Mouse (Mus musculus) heart, postnatal 10 days (tissue): ENCODE data around the gene Smad6. TPM values are rescaled to one million over a fixed set of nuclear protein-coding genes. Genes with fewer than 3 reads are reported as not detected.

Experiments
- DNase-seq, 2 experiments: peaks; one replicate each; pipeline ENCODE4 v3.0.0; 2021
- intact Hi-C: fragments of 180-260 bp; cut with DNase I; formaldehyde crosslinking; loops from one replicate; pipeline ENCODE4 v1.15.1; 2025
- total RNA-seq, 2 experiments: library from RNA; stranded (reverse); gene quantifications; 2 replicates each; pipeline ENCODE4 v1.2.3; 2021

Smad6 gene
- total RNA-seq: 10 to 100 TPM; 16.1 to 19.4 TPM

DNA sequence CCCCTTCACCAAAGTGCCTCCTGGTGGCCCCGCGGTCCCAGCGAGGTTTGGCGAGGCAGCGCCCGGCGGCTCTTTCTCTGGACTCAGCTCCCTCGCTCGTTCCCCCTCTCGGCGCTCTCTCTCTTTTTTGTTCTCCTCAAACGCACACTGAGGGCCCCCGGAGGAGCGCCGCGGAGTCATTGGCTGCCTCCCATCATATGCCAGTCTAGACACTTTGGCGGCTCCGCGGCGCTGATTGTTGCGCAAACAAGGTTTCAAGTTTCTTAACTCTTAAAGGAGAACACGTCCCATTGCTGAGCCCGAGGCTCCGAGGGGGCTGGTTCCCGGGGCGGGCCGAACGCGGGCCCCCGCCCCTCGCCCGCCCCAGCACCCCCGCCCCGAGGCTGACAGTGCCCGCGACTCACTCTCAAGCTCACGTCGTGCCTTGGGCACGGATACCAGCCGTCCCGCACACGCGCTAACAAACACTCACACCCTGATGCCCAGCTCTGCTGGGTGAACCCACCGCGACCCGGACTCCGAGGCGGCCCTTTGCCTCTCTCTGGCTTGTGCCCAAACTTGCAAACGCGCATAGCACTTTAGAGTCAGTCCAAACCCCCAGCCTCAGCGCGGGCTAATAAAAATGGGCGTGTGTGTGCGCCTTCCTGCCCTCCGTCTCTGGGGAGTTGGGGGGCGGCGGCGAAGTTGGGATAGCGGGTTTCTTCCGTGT, at the start of gene Smad6:
Smad6 (minus strand) TSS at position 207 of the 709 bp plus-strand sequence.
- peak; percentile 93 to 95 for DNase-seq
- intact Hi-C loops: loop anchor here (1.0 kb wide), 1 partner anchor 63 kb away; no protein-coding TSS in a partner anchor

DNA sequence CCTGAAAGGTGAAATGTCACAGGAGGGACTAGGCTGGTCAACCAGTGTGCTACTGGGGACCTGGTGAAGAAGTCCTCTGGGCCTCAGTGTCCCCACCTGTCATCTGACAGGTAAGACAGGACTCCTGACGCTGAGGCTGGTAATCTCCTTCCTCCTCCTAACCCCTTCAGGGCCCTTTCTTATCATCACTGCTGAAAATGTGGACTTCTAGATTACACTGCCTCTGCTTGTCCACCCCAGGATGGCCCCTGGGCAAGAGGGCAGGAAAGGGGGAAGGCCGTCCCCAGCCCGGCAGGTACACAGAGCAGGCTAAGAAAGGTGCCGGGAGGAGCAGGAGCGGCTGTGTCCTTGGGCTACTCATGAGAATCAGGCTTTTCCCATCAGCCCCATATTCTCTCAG, 48.8 kb upstream of the Smad6 start:
- DNase-seq: no peak
- intact Hi-C loops: no loop called here

DNA sequence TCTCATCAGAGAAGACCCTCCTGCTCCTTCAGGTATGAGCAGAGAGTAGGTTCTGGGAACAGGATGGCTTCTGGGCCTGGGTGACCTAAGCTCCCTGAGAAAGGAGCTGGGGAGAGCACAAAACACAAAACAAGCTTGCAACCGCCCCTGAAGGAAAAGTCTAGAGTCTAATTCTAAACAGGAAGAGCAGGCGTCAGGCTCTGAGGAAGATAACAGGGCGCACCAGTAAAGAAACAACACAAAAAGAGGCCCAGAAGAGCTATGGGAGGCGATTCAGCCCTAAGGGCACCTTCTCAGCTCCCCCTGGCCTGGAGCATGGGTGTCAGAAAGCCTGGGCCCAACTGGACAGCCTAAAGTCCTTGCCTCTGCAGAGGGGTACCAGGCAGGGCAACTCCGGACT, 47.3 kb upstream of the Smad6 start:
- intact Hi-C loops: loop anchor here (5.0 kb wide), 1 partner anchor 42 kb away; no protein-coding TSS in a partner anchor
- no peak for DNase-seq

GRCm38 (mm10) chr9:64068571-64068970, 46.7 kb upstream of the Smad6 start:
- intact Hi-C loops: loop anchor here (5.0 kb wide), 1 partner anchor 41 kb away; no protein-coding TSS in a partner anchor
- no peak for DNase-seq

DNA sequence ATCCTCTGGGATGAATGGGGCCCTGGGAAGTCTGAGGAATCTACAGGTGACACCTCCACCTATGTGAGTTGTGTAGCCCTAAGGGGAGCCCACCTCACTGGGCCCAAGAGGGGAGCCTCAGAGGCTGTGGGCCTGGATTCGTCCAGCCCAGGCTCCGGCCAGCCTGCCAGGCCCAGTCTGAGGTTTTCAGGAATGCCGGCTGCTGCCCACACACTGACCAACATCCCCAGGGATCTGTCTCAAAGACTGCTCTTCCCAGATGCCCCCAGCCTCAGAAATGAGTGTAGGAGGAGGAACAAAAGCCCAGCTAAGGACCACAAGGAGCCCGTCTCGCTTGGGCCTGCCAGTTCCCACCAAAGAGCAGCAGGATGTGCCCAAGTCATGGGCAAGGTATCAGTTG, 45.9 kb upstream of the Smad6 start:
- intact Hi-C loops: loop anchor here (5.0 kb wide), 1 partner anchor 40 kb away; no protein-coding TSS in a partner anchor
- no peak for DNase-seq

- peak; percentile 64 to 66 for DNase-seq
- intact Hi-C loops: no loop called here
Measured at GRCm38 (mm10) chr9:64060033-64060539, 38.2 kb upstream of the Smad6 start.

DNA sequence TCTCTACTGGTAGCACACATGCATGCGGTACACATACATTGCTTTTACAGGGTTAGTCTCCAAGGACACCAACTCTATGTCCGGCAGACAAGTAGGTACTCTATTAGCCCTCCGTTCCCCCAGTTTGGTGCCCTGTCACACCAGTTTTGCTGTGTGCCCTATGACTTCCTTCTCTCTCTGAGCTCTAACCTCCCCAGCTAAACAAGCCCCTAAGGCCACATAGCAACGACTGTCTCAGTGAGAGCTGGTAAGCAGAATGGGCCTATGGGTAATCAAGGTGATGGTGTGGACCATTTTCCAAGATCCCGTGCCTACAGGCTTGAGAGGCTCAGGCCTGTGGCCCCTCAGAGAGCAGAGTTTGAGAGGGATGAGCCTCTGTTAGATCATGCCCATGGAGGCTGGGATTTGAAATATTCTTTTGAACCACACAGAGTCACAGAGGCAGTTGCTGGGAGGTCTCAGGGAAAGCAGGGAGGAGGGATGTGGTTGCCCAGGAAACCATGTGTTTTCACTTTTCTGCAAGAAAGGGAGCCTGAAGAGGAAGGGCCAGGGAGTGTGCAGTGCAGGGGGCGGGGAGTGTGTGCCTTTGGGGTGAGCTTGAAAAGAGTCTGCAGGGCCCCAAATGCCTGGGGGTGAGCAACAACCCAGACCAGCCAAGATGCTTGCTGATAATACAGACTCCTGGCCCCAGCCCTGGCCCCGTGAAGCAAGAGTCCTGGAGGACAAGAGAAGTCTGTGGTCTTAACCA, 36.2 kb upstream of the Smad6 start:
- DNase-seq: no peak
- intact Hi-C loops: no loop called here

DNA sequence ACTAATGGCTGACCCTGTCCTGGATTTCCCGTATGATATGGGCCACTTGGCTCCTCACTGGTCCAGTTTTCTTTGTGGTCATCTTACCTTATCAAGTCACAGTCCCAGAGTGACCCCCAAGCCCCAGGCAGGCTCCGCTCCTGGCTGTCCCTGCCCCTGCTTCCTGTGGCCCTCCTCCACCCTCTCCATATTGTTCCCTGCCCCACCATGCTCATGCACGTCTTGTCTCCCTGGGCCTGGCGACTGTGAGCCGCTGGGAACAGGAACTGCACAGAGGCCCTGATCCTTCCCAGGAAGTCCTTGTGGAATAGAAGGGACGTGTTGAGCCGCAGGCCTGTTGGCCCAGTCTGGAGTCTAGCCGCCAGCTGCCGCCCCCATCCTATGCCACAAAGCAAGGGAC, 33.3 kb upstream of the Smad6 start:
- DNase-seq: no peak
- intact Hi-C loops: no loop called here

GRCm38 (mm10) chr9:64053786-64054185, 31.9 kb upstream of the Smad6 start:
- intact Hi-C loops: no loop called here
- no peak for DNase-seq

GRCm38 (mm10) chr9:64051241-64051640, 29.4 kb upstream of the Smad6 start:
- no peak for DNase-seq
- intact Hi-C loops: loop anchor here (2.0 kb wide), 1 partner anchor 26 kb away; no protein-coding TSS in a partner anchor

DNA sequence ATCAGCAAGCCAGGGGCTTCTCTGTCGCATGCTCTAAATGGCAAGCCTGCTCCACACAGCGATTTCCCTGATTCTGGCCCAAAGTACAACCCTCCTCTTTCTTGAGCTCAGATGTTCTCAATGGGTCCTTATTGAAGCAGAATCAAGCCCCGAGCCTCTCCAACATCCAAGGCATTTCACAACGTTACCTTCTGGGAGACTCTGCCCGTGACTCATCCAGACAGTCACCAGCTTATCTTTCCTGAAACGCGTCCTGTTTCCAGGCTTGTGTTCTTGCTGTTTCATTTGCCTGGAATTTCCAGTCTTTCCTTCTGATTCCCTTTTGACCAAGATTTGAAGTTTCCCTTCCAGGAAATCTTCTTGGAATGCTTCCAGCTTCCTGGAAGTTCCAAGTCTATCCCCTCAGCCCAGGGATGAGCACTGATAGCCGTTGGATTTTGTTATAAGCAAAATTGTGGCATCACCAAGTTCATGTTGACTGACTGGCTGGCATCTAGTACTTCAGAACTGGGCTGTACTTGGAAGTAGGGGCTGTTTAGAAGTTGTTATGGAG, 28.7 kb upstream of the Smad6 start:
- peak in 1 of 2 experiments; percentile 40 for DNase-seq
- intact Hi-C loops: loop anchor here (2.0 kb wide), 1 partner anchor 26 kb away; no protein-coding TSS in a partner anchor

- intact Hi-C loops: loop anchor here (2.0 kb wide), 1 partner anchor 25 kb away; no protein-coding TSS in a partner anchor
- peak; percentile 70 to 81 for DNase-seq
Measured at GRCm38 (mm10) chr9:64049471-64050380, 27.9 kb upstream of the Smad6 start.

DNA sequence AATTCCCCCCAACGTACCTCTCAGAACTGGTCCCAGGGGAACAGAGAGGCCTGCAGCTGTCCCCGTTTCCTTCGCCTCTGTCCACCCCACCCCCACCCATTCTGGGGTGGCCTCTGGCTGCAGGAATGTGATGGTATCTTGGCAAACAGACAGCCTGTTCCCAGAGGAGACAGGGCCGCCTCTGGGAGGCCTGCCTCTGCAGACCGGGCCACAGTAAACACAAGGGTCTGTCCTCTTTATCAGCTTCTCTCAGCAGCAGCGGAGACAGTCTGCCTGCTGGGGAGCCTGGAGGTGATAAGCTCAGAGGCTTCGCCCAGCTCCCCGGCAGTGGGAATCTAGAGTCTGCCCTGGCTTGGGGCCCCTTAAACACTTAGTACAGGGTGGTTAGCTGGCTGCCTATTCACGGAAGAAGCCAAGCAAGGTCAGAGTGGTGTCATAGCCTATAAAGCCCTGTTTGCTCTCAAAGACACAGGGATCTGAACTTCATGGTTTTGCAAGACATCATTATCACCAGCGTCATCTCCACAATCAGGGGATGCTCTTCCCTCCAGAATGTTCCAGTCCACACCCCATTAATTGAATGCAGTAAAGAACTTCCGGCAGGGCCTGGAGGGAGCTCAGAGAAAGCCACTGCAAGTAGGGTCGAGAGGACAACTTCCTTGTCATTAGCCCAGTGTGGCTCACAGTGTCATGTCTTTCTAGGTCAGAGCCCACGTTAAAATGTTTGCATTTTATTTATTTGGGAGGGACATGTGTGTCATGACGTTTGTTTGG, 23.4 kb upstream of the Smad6 start:
- DNase-seq: peak; percentile 80 to 82

GRCm38 (mm10) chr9:64044343-64044742, 22.5 kb upstream of the Smad6 start:
- DNase-seq: no peak
- intact Hi-C loops: no loop called here

More for the DNA sequence above, 23.4 kb upstream of the Smad6 start:
- intact Hi-C loops: no loop called here

DNA sequence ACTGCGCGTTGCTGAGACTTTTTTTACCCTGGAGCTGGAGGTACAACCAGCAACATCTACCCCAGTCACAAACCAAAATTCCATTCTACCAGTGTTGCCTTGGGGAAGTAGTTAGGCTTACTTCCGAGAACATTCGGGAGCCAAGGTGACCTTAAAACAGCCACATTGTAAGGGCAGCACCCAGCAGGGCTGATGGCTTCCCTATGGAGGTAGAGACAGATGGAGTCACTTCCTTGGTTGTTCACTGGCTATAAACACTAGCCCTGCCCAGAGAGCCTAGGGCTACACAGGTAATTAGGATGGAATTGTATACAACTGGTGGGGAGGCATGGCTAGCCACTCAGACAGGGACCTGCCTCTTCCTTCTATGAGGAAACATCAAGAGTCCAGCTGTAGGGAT, 21.1 kb upstream of the Smad6 start:
- intact Hi-C loops: no loop called here

DNA sequence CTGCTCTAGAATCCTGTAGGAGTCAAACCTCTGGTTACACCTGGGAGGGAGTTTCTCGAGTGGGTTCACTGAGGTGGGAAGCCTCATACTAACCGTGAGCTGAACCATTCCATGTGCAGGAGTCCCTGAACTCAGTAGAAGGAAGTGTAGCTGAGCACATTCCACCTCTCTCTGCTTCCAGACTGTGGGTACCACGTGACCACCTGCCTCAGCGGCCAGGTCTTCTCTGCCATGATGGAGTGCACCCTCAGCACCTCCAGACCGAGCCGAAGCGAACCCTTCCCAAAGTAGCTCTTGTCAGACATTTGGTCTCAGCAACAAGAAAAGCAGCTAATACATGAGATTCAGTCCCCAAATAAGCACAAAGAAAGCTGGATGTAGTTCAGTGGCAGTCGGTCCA, 20.4 kb upstream of the Smad6 start:
- intact Hi-C loops: no loop called here
- no peak for DNase-seq

More for the DNA sequence above, 21.1 kb upstream of the Smad6 start:
- no peak for DNase-seq

GRCm38 (mm10) chr9:64029908-64030631, 8.2 kb upstream of the Smad6 start:
- DNase-seq: peak in 1 of 2 experiments; percentile 15
- intact Hi-C loops: loop anchor here (5.0 kb wide), 1 partner anchor 37 kb away; no protein-coding TSS in a partner anchor

DNA sequence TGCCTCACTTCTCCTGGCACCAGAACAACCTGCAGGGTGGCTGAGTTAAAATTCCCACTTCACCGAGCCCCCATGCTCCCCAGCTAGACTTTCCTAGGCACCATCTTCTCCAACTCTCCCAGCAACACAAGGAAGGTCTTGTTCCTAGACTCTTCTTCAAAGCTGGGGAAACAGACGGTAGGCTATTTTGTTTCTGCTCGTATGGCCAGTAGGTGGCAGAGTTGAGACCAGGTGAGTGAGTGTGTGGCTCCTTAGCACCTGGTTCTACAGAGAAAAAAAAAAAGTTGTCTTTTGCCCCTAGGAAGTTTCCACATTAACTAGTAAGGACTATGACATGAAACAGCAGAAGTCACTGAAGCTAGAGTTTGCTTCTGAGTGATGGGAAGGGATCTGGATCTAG, 3.7 kb upstream of the Smad6 start:
- intact Hi-C loops: loop anchor here (1.0 to 5.0 kb wide), 4 partner anchors 25 to 107 kb away; no protein-coding TSS in a partner anchor
- peak; percentile 60 to 78 for DNase-seq
